Mouse (Mus musculus): ENCODE results near the gene Foxk1.

GRCm38 (mm10) chr5:142448623-142449022 is 47.3 kb downstream of the Foxk1 start:
- TF ChIP-seq POLR2A (IDR thresholded peaks at IDR 0.05; ENCODE audit: low read depth, low read length) (no peak), CTCF (IDR thresholded peaks at IDR 0.05; ENCODE audit: extremely low read depth, insufficient read length, insufficient replicate concordance, low read depth, low read length) (no peak)

Measured in small intestine, adult 2 months (tissue).